Mouse (Mus musculus) 3T3-L1 (cell line): ENCODE results near the gene C2.

Experiments
- DNase-seq: peaks from one replicate; pipeline ENCODE4 v3.0.0-alpha.2; 2015; ENCODE audit warnings: low read depth, low spot score

The C2 gene

DNA sequence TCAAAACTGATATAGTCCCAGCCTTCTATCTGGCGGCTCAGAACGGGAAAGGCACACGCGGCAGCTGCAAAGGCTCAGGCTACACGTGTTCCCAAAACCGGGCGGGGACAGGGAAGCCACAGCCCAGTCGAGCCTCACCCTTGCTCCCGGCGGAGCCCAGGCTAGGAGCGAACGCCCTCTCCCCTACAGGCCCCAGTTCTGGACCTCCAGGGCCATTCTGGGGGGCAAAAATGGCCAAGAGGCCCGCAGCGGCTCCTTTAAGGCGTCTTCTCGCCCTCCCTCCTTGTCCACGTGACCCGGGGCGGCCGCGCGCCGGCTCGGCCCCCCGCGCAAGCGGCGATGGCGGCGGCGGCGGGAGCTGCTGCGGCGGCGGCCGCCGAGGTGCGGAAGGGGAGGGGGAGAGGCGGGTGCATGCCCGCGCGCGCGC lies at the start of gene C2, which contains the start of gene Ehmt2:
TSS of gene C2 (minus strand) at position 106 of the 427 bp plus-strand sequence.
TSS of gene Ehmt2 (plus strand) at position 310 of the 427 bp plus-strand sequence.
- DNase-seq = peak; percentile 81

GRCm38 (mm10) chr17:34947606-34948005 lies 49.5 kb upstream of the C2 start:
- DNase-seq = peak; percentile 67

- no peak for DNase-seq
Observed at GRCm38 (mm10) chr17:34946486-34947140, 48.5 kb upstream of the C2 start.

DNA sequence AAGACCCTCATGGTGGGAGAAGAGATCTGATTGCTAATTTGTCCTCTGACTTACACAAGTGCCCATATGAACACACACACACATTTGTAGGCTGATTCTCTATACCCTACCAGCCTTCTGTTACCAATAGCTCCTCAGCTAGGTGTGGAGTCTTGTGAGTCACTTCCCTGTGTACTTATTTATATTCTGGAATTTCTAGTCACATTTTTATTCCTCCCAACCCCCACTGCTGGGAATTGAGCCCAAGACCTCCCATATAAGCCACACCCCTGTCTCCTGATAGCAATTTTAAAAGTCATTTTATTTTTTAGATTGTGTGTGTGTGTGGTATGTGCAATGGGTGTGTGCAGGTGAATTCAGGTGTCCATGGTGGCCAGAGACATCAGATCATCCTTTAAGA lies 46.3 kb upstream of the C2 start:
- peak; percentile 66 for DNase-seq

GRCm38 (mm10) chr17:34943128-34943815 lies 45.2 kb upstream of the C2 start:
- peak; percentile 58 for DNase-seq

DNA sequence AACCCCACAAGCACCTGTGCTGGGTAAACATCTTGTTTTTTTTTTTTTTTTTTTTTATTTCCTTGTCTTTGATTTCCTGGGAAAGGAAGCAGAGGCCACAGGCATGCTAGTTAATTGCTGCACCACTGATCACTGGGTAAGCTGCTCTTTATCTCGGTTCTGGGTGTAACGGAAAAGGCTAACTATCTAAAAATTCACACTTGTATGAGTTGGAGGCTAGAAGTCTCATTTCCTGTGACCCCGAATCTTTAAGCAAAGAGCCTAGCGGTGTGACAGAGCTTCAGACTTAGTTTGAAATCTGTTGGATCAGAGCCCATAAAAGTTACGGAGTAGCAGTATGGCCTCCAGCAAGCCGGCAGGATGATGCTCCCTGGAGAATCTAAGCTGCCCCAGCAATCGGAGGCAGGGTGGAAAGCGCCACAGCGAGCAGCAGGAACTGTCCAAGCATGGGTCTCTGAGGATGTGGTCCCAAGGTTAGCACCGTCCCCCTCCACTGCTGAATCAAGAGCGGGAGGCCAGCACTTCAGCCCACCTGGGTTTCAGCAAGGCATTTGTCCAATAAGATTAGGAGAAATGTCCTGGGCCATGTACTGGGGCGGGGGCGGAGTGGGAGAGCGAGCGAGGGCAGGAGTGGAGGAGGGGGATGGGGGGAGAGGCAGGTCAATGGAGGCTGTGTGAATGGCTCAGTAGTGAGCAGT lies 43.4 kb upstream of the C2 start:
- DNase-seq = no peak

DNA sequence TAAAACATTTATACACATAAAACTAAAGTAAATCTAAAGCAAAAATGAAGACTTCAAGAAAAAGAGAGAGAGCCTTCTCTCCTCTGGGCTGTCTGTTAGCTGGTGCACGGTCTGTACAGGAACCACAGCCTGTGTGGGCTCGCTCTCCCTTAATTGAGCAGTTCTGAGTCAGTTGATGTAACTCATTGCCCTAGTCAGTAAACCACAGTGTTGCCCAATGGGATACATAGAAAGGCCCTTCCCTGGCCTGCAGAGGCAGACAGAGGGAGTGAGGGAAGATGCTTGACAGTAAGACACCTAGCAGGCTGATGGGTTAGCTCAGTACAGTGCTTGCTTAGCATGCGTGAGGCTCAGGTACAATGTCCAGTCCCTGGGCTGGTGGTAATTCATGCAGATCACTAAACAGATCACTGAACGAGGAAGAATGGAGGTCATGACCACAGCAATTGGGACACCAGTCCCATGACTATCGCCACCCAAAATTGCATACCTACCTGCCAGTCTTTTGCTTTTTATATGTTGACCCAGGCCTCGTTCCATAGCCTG lies 40.0 kb upstream of the C2 start:
- no peak for DNase-seq

GRCm38 (mm10) chr17:34934830-34935229 lies 36.8 kb upstream of the C2 start:
- DNase-seq = no peak

DNA sequence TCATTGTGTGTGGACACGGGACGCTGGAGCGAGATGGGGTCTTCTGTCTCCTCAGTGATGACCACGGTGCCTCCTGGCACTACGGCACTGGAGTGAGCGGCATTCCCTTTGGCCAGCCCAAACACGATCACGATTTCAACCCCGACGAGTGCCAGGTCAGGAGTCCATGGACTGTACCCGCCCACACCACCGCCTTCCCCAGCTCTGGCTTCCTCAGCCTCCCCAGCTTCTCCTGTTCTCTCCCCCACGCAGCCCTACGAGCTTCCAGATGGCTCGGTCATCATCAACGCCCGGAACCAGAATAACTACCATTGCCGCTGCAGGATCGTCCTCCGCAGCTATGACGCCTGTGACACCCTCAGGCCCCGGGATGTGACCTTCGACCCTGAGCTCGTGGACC lies 36.0 kb upstream of the C2 start:
- no peak for DNase-seq

- no peak for DNase-seq
Observed at GRCm38 (mm10) chr17:34932287-34932686, 34.2 kb upstream of the C2 start.

DNA sequence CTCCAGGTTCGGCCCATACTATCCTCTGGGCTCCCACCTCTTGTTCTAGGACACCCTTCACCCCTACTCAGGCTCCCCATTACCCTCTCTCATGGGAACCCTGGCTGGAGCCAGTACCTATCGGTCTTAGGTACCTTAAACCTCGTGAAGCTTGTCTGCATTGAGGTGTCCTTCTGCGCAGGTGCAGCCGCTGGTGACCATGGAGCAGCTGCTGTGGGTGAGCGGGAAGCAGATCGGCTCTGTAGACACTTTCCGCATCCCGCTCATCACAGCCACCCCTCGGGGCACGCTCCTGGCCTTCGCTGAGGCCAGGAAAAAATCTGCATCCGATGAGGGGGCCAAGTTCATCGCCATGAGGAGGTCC lies 33.7 kb upstream of the C2 start:
- no peak for DNase-seq

DNA sequence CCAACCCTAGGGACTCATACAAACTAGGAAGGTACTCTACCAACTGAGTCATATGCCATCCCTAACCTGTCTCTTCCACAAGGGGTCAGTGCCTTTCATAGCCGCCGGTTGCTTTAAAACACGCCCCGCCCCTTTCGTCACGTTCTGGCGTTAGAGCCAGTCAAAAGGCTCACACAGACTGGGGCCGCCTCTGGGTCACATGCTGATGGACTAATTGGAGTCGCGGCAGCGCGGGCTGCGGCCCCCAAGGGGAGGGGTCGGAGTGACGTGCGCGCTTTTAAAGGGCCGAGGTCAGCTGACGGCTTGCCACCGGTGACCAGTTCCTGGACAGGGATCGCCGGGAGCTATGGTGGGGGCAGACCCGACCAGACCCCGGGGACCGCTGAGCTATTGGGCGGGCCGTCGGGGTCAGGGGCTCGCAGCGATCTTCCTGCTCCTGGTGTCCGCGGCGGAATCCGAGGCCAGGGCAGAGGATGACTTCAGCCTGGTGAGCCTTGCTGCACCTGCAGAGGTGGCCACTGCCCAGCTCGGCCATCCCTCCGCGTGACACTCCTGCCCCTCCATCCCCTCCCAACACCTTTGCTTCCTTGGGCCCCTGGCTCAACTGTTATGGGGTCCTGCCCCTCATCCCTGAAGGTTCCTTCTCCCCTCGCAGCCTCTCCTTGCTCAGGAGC lies 33.1 kb upstream of the C2 start, which contains the start of gene Neu1:
TSS of gene Neu1 (plus strand) at position 193 of the 674 bp plus-strand sequence.
- DNase-seq = peak; percentile 100

- DNase-seq = no peak
Observed at GRCm38 (mm10) chr17:34928841-34929240, 30.8 kb upstream of the C2 start.

DNA sequence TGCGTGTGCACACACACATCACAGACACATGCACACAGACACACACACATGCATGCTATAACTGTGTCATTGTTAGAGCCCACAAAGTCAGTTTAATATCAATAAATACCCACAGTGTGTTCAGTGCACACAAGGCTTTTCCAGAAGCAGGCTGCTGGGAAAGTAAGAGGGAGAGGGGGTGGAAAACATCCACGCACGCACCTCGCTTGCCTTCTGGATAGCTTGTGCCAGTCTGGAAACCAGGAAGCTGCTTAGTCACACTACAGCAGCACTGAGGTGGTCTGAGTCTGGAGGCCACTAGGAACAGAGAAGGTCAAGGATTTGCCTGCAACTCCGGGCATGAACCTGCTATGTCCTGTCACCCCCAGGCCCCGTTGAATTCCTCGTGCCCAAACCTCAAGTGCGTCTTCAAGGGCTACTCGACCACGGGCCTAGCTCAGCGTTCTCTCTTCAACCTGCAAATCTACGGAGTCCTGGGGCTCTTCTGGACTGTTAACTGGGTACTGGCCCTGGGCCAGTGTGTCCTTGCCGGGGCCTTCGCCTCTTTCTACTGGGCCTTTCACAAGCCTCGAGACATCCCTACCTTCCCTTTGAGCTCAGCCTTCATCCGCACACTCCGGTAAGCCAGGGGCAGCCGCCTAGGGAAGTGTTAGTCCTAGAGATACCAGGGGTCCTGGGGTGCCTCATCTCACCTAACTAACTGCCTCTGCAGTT lies 29.4 kb upstream of the C2 start:
- no peak for DNase-seq

GRCm38 (mm10) chr17:34924258-34924657 lies 26.2 kb upstream of the C2 start:
- no peak for DNase-seq

DNA sequence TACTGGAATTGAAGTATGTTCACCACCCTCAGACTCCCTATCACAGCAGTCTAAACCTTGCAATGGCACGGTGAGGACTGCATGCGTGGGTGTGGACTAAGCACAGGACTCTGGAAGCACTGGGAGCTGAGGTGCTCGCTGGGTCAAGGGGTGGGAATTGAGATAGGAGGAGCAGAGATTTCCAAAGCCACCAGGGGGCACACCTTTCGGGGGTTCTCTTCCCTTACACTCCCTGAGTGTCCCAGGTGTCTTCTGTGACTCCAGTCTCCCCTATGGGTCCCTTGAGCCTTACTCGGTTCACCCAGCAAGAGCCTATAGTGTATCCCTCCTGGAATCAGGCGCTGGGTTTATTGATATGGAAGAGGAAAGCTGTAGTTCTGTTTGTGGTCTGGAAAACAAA lies 24.9 kb upstream of the C2 start:
- DNase-seq = peak; percentile 48

GRCm38 (mm10) chr17:34917188-34917587 lies 19.1 kb upstream of the C2 start:
- DNase-seq = no peak

DNA sequence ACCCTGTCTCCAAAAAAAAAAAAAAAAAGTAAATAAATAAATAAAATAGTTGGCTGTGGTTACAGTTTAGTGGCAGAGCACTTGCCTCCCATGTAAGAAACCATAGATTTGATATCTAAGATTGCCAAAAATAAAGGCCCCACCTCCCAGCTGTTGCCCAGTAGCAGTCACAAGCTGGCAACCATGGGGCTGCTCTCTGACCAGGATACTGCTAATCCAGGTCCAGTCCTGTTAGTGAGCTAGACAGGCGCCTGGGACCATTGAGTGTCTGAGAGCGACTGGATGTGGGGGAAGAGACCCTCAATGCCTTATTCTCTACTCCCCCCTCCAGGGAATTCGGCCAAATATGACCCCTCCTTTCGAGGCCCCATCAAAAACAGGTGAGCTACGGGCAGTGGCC lies 18.3 kb upstream of the C2 start:
- DNase-seq = peak; percentile 39

DNA sequence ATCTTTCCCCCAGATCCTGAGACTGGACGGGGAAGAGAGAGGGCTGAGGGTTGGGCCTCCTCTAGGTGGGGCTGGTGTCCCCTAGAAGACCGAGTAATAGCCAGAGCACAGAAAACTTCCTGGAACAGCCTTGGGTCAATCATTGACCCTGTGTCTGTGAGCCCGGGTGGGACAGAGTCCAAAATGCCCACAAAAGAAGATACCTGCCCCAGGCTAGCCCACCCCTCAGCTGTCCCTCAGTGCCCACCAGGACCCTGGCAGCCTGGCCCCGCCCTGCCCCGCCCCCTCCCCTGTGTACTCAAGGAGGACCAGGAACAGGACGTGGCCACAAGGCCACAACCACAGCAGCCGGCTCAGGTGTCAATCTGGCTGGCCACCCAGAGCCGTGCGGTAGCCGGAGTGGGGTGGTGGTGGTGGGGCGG lies 17.4 kb upstream of the C2 start:
- peak; percentile 64 for DNase-seq

DNA sequence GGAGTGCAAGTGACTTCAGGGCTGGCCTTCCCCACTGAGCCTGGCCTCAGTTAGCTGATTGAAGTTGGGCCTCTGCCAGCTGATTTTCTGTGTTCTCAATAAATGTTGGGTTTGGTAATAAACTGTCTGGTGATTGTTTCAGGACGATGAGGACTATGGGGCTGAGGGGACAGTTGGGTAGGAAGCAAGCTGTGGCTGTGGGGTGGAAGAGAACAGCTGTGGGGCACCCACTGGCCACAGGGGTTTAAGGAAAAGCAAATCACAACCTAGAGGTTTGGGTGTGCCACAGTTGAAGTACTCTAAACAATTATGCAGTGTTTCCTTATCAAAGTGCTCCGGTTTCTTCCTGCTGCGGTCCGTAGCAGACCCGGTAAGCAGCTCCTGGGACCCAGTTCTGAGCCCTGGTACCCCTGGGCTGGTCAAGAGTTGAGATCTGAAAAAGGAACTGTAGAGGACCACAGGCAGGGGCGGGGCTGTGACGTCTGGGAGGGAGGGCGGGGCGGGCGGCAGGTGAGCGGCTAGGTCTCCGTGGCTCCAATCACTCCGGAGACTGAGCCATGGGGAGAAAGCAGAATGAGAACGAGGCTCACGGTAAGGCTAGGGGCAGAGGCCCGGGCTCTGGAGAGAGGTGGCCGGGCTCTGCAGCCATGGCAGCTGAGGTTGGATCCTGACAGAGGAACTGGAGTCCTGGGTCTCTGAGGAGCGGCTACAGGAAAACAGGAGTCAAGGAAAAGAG lies 16.0 kb upstream of the C2 start, which contains the start of gene Slc44a4:
TSS of gene Slc44a4 (plus strand) at position 537 of the 736 bp plus-strand sequence.
- DNase-seq = no peak
